Mouse (Mus musculus) megakaryocyte-erythroid progenitor cell, adult 5-6 weeks (primary cell): ENCODE data around the gene Cd6. TPM values are rescaled to one million over a fixed set of nuclear protein-coding genes. Genes with fewer than 3 reads are reported as not detected.

Experiments used
- ATAC-seq: replicated peaks from 2 replicates; pipeline ENCODE4 v1.8.0; 2016; ENCODE audit warnings: mild to moderate bottlenecking, inconsistent platforms; ENCODE audit not compliant: severe bottlenecking, poor library complexity, low FRiP score, low TSS enrichment
- total RNA-seq, 2 experiments: library from RNA; stranded (forward) in 1 of 2; stranded (reverse) in 1 of 2; fragments of 200-1000, 215-1000 nt in 1 of 2; fragments of >200 nt in 1 of 2; fragmentation: Nextera tagmentation in 1 of 2; gene quantifications; 2 replicates each; pipeline ENCODE4 v1.2.3; 2014 to 2017

The Cd6 gene
- total RNA-seq, 2 experiments from 2014 or later: 3.2 TPM; not detected in 1

- no peak for ATAC-seq
These were observed 24.1 kb downstream of the Cd6 start for GRCm38 (mm10) chr19:10805661-10806285.

- ATAC-seq: no peak
These were observed 24.8 kb downstream of the Cd6 start for GRCm38 (mm10) chr19:10804850-10805660.

GRCm38 (mm10) chr19:10803751-10804150, 26.1 kb downstream of the Cd6 start:
- no peak for ATAC-seq

GRCm38 (mm10) chr19:10801906-10802305, 28.0 kb downstream of the Cd6 start:
- no peak for ATAC-seq

- no peak for ATAC-seq
These were observed 28.8 kb downstream of the Cd6 start for GRCm38 (mm10) chr19:10801070-10801469.

GRCm38 (mm10) chr19:10799155-10799554, 30.7 kb downstream of the Cd6 start:
- no peak for ATAC-seq

- no peak for ATAC-seq
These were observed 31.3 kb downstream of the Cd6 start for GRCm38 (mm10) chr19:10798576-10798975.

GRCm38 (mm10) chr19:10794916-10795315, 34.9 kb downstream of the Cd6 start:
- ATAC-seq: no peak

- no peak for ATAC-seq
These were observed 36.8 kb downstream of the Cd6 start for GRCm38 (mm10) chr19:10793044-10793443.

- no peak for ATAC-seq
These were observed 39.5 kb downstream of the Cd6 start for GRCm38 (mm10) chr19:10790323-10790722.

- no peak for ATAC-seq
These were observed 41.6 kb downstream of the Cd6 start for GRCm38 (mm10) chr19:10788242-10788641.

GRCm38 (mm10) chr19:10787406-10787805, 42.5 kb downstream of the Cd6 start:
- ATAC-seq: no peak

- no peak for ATAC-seq
These were observed 43.1 kb downstream of the Cd6 start for GRCm38 (mm10) chr19:10786753-10787152.

- ATAC-seq: no peak
These were observed 44.9 kb downstream of the Cd6 start for GRCm38 (mm10) chr19:10784796-10785459.

GRCm38 (mm10) chr19:10784061-10784460, 45.8 kb downstream of the Cd6 start:
- no peak for ATAC-seq

GRCm38 (mm10) chr19:10783168-10783567, 46.7 kb downstream of the Cd6 start:
- no peak for ATAC-seq

GRCm38 (mm10) chr19:10781641-10782040, 48.2 kb downstream of the Cd6 start:
- ATAC-seq: no peak

GRCm38 (mm10) chr19:10776906-10777305, 53.0 kb downstream of the Cd6 start:
- ATAC-seq: no peak

- ATAC-seq: no peak
These were observed 55.7 kb downstream of the Cd6 start for GRCm38 (mm10) chr19:10774141-10774540.

- no peak for ATAC-seq
These were observed 56.5 kb downstream of the Cd6 start for GRCm38 (mm10) chr19:10773384-10773783.
